In the genomic region with DNA sequence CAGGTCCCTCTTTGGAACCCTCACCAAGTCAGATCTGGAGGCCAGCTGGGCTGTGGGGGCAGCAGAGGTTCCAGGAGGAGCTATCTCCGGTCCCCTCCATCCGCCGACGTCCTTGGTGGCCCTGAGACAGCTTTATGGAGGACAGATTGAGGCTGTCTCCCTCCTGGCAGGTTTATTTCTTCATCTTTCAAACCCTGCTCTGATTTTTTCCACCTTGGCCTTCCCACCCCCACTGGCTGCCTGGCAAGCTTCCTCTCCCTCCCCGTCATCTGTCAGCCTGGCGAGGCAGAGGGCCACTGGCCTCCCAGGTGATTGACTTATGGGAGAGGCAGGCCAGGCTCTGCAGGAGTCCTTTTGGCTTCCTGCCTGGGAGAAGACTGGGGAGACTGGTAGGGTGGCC, we compare ENCODE assay signal across 9 mouse cellular contexts.
DNase-seq lines count a peak whose midpoint lies in the region; ATAC-seq and TF ChIP-seq lines count a peak whose summit lies in the region.
"Had no signal": no experiment of that assay in that cellular context is flagged by ENCODE, and none has a peak within 500 bp of the region (broad histone marks: within the 10 kb centered on the region; RNA-seq: fewer than 3 reads in every experiment).

No protein-coding gene starts in this region.

- no peak for TF ChIP-seq CTCF in gastrocnemius, adult 2 months (IDR thresholded peaks at IDR 0.05)

- H3K4me2 ChIP-seq in hindbrain, embryonic 12.5 days (replicated peaks), result no peak overlapping the region

- intact Hi-C loops in gastrocnemius, adult 2 months (cut with DNase I), result no loop called here
- intact Hi-C loops in gastrocnemius, postnatal 14 days (cut with DNase I; ENCODE audit: low total_unique reads), result no loop called here

- H3K27ac ChIP-seq in gastrocnemius, adult 2 months, result peak overlapping the region; percentile 81
- peak overlapping the region; percentile 66 for H3K27ac ChIP-seq in hindbrain, embryonic 12.5 days
- 0 out of 2 replicates have a peak overlapping the region, but pooled peaks have one; percentile 42 for H3K27ac ChIP-seq in macrophage
- H3K27ac ChIP-seq: liver, embryonic 14.5 days had no signal

- no peak for ATAC-seq in hindbrain, embryonic 12.5 days (ENCODE audit: low FRiP score)
- no peak for ATAC-seq in erythroid progenitor cell, adult 5-6 weeks (replicated peaks; ENCODE audit: low FRiP score, poor library complexity, severe bottlenecking)

- H3K9me3 ChIP-seq in hindbrain, embryonic 12.5 days (replicated peaks), result no peaks in the 10 kb centered on the region

- peaks cover 68% of the 10 kb centered on the region for H3K4me1 ChIP-seq in hindbrain, embryonic 12.5 days

- peaks cover 42% of the 10 kb centered on the region for H3K36me3 ChIP-seq in hindbrain, embryonic 12.5 days
- H3K36me3 ChIP-seq in macrophage (ENCODE audit: inconsistent target), result peaks cover 53% of the 10 kb centered on the region

- H3K4me3 ChIP-seq in gastrocnemius, adult 2 months, result no peak overlapping the region
- H3K4me3 ChIP-seq in hindbrain, embryonic 12.5 days, result no peak overlapping the region
- no peak overlapping the region for H3K4me3 ChIP-seq in macrophage (ENCODE audit: inconsistent target)

- whole genome bisulfite sequencing in hindbrain, embryonic 12.5 days, result 67% methylated on average over 6 of the region's 6 CpGs
- 72% methylated on average over 6 of the region's 6 CpGs for WGBS in macrophage (ENCODE audit: missing documents)

- DNase-seq in gastrocnemius, adult 2 months, result peak; percentile 81
- DNase-seq in gastrocnemius, postnatal 14 days, result no peak
- peak; percentile 95 for DNase-seq in cerebellum, adult 9-11 months
- DNase-seq in embryo, embryonic 10.5 days (ENCODE audit: low spot score), result no peak
- DNase-seq in embryo, embryonic 10 days (ENCODE audit: low spot score), result no peak

- no peak overlapping the region for H3K9ac ChIP-seq in hindbrain, embryonic 12.5 days
- H3K9ac ChIP-seq: liver, embryonic 14.5 days had no signal

- H3K27me3 ChIP-seq in hindbrain, embryonic 12.5 days, result no peaks in the 10 kb centered on the region

- peaks cover 91% of the 10 kb centered on the region for H3K79me2 ChIP-seq in macrophage (ENCODE audit: inconsistent target)

Comparison
In these comparisons a context has a peak if more than half of its experiments do, and no peak if none do; other contexts are left out.
1. DNase-seq: peak in gastrocnemius, adult 2 months (single experiment) and cerebellum, adult 9-11 months (single experiment); none in gastrocnemius, postnatal 14 days (single experiment), embryo, embryonic 10.5 days (single experiment) and embryo, embryonic 10 days (single experiment).
2. Peak in every context shown above with its lines, with median percentiles within 50 percentile points of each other: H3K27ac ChIP-seq.